Mouse (Mus musculus) cerebellum, postnatal 25 days (tissue): ENCODE measurements around the gene Taok1.
"Not testable (repeated sequence)": the region's sequence is repeated elsewhere in the genome, so short reads cannot be mapped to it uniquely, and the experiment has no call there.

Experiments used
- DNase-seq, 2 experiments: peaks; one replicate each; pipeline ENCODE4 v3.0.0; 2021; ENCODE audit warnings: mixed read lengths in 2 of 2

The Taok1 gene

GRCm38 (mm10) chr11:77607538-77608455 is at the start of gene Taok1:
TSS of gene Taok1 (minus strand) at chr11:77607815.
- DNase-seq, result peak; percentile 93 to 98

GRCm38 (mm10) chr11:77653406-77654190 is 46.0 kb upstream of the Taok1 start:
- DNase-seq, result not testable (repeated sequence)

GRCm38 (mm10) chr11:77652484-77652883 is 44.9 kb upstream of the Taok1 start:
- no peak for DNase-seq

- no peak for DNase-seq
Observed at GRCm38 (mm10) chr11:77648878-77649277, 41.3 kb upstream of the Taok1 start.

GRCm38 (mm10) chr11:77645481-77645880 is 37.9 kb upstream of the Taok1 start:
- peak; percentile 61 to 62 for DNase-seq

GRCm38 (mm10) chr11:77641390-77641789 is 33.8 kb upstream of the Taok1 start:
- no peak for DNase-seq

GRCm38 (mm10) chr11:77630257-77630670 is 22.6 kb upstream of the Taok1 start:
- peak; percentile 86 to 88 for DNase-seq

GRCm38 (mm10) chr11:77629476-77629875 is 21.9 kb upstream of the Taok1 start:
- DNase-seq, result no peak

- no peak for DNase-seq
Observed at GRCm38 (mm10) chr11:77626596-77627535, 19.3 kb upstream of the Taok1 start.

GRCm38 (mm10) chr11:77625061-77625855 is 17.6 kb upstream of the Taok1 start:
- peak; percentile 65 to 69 for DNase-seq

GRCm38 (mm10) chr11:77624441-77625060 is 16.9 kb upstream of the Taok1 start:
- DNase-seq, result peak; percentile 65 to 67

- no peak for DNase-seq
Observed at GRCm38 (mm10) chr11:77624002-77624401, 16.4 kb upstream of the Taok1 start.

GRCm38 (mm10) chr11:77621902-77622535 is 14.4 kb upstream of the Taok1 start:
- DNase-seq, result no peak

GRCm38 (mm10) chr11:77615084-77615624 is 7.5 kb upstream of the Taok1 start:
- no peak for DNase-seq

- DNase-seq, result peak; percentile 56 to 63
Observed at GRCm38 (mm10) chr11:77606835-77607537, 629 bp downstream of the Taok1 start.

- DNase-seq, result no peak
Observed at GRCm38 (mm10) chr11:77606469-77606834, 1.2 kb downstream of the Taok1 start.

GRCm38 (mm10) chr11:77597266-77597665 is 10.3 kb downstream of the Taok1 start:
- no peak for DNase-seq

GRCm38 (mm10) chr11:77591388-77591787 is 16.2 kb downstream of the Taok1 start:
- DNase-seq, result no peak

- no peak for DNase-seq
Observed at GRCm38 (mm10) chr11:77590801-77591200, 16.8 kb downstream of the Taok1 start.

GRCm38 (mm10) chr11:77585201-77585600 is 22.4 kb downstream of the Taok1 start:
- DNase-seq, result peak; percentile 62 to 81
